In genomic region chr12:111687350-111688068, GRCm38 (mm10) we compare ENCODE assay signal across 7 mouse cellular contexts. TPM values are rescaled to one million over a fixed set of nuclear protein-coding genes. Genes with fewer than 3 reads are reported as not detected.
DNase-seq lines count a peak whose midpoint lies in the region; ATAC-seq and TF ChIP-seq lines count a peak whose summit lies in the region.

No protein-coding gene starts in this region.

- ATAC-seq in hindbrain, embryonic 13.5 days (ENCODE audit: low FRiP score) = peak; percentile 52
- ATAC-seq in monocyte, adult 5-6 weeks (replicated peaks; ENCODE audit: insufficient number of reproducible peaks, low FRiP score, low TSS enrichment, poor library complexity, severe bottlenecking) = no peak

- TF ChIP-seq POLR2A in olfactory bulb, adult 2 months (IDR thresholded peaks at IDR 0.05; ENCODE audit: insufficient read depth, low read depth, low read length) = no peak

- DNase-seq in adrenal gland, adult 8-10 months = peak; percentile 67
- peak; percentile 82 for DNase-seq in cerebellum, adult 11-12 months
- peak; percentile 66 to 76 for DNase-seq in gastrocnemius, adult 8-10 months (ENCODE audit: low spot score in 2 of 2)
- DNase-seq in left cerebral cortex, postnatal 36 days (ENCODE audit: low spot score in 2 of 2) = peak; percentile 63 to 69

- H3K27ac ChIP-seq in hindbrain, embryonic 13.5 days = peak overlapping the region; percentile 86
- H3K27ac ChIP-seq in olfactory bulb, adult 2 months (ENCODE audit: insufficient read depth, low read depth, low read length) = peak overlapping the region; percentile 97

- peaks cover 49% of the 10 kb centered on the region for H3K4me1 ChIP-seq in hindbrain, embryonic 13.5 days (replicated peaks)
- peaks cover 89% of the 10 kb centered on the region for H3K4me1 ChIP-seq in olfactory bulb, adult 2 months (ENCODE audit: control insufficient read depth, insufficient read depth, low read length)

- H3K9me3 ChIP-seq in hindbrain, embryonic 13.5 days = no peaks in the 10 kb centered on the region

- WGBS in hindbrain, embryonic 13.5 days = 12% methylated on average over 14 of the region's 14 CpGs
- WGBS in olfactory bulb, adult 2 months = 4% methylated on average over 14 of the region's 14 CpGs

- H3K9ac ChIP-seq in hindbrain, embryonic 13.5 days = peak overlapping the region; percentile 43

- intact Hi-C loops in left cerebral cortex, postnatal 36 days (cut with DNase I) = no loop called here

- 0 out of 2 replicates have a peak overlapping the region, but pooled peaks have one; percentile 1 for H3K4me2 ChIP-seq in hindbrain, embryonic 13.5 days

- H3K4me3 ChIP-seq in hindbrain, embryonic 13.5 days = no peak overlapping the region
- H3K4me3 ChIP-seq in olfactory bulb, adult 2 months (ENCODE audit: insufficient read depth, low read depth, low read length) = no peak overlapping the region

- TF ChIP-seq CTCF in olfactory bulb, adult 2 months (IDR thresholded peaks at IDR 0.05; ENCODE audit: insufficient read depth, low read depth, low read length) = no peak

- no peaks in the 10 kb centered on the region for H3K27me3 ChIP-seq in hindbrain, embryonic 13.5 days

- H3K36me3 ChIP-seq in hindbrain, embryonic 13.5 days = peaks cover 11% of the 10 kb centered on the region

RNA-seq across cellular contexts. Expression of gene Trmt61a, which starts 9.6 kb away (rescaled TPM):
- total RNA-seq in adrenal gland, adult 8-10 months (2022) = 10 to 100 TPM; 12.8 to 16.6 (median 16.0) TPM
- total RNA-seq in gastrocnemius, adult 8-10 months (2022) = 1 to 10 TPM; 2.1 to 2.7 (median 2.5) TPM
- 8.6 and 9.3 TPM in 2 replicates for polyA plus RNA-seq in hindbrain, embryonic 13.5 days (2015; fragmentation: Nextera tagmentation; extraction: Ambion mirVana)
- 10 to 100 TPM; 16.9 to 22.0 TPM for total RNA-seq in left cerebral cortex, postnatal 36 days (2021)
- not detected in 2 replicates for polyA plus RNA-seq in olfactory bulb, adult 2 months (2012; ENCODE audit: insufficient read depth, insufficient read length, low replicate concordance, missing spikeins)
- 2.2 to 2.7 TPM (median 2.5 TPM) in 3 replicates for total RNA-seq in monocyte, adult 5-6 weeks (2017)

RNA-seq across cellular contexts. Expression of gene Ckb, which starts 15.4 kb away (rescaled TPM):
- 100 to 1,000 TPM in 1 of 4 experiments, 10 to 100 TPM in 3; 50.3 to 118 (median 79.5) TPM for total RNA-seq in adrenal gland, adult 8-10 months (2022)
- total RNA-seq in gastrocnemius, adult 8-10 months (2022) = 1 to 10 TPM; 2.8 to 8.5 (median 5.7) TPM
- 1,675 and 1,703 TPM in 2 replicates for polyA plus RNA-seq in hindbrain, embryonic 13.5 days (2015; fragmentation: Nextera tagmentation; extraction: Ambion mirVana)
- total RNA-seq in left cerebral cortex, postnatal 36 days (2021) = 1,000 to 10,000 TPM; 1,681 to 2,044 TPM
- 210 and 316 TPM in 2 replicates for polyA plus RNA-seq in olfactory bulb, adult 2 months (2012; ENCODE audit: insufficient read depth, insufficient read length, low replicate concordance, missing spikeins)
- total RNA-seq in monocyte, adult 5-6 weeks (2017) = 21.5 to 39.0 TPM (median 37.5 TPM) in 3 replicates

RNA-seq across cellular contexts. Expression of gene Bag5, which starts 25.5 kb away (rescaled TPM):
- 10 to 100 TPM; 39.2 to 41.7 (median 40.0) TPM for total RNA-seq in adrenal gland, adult 8-10 months (2022)
- 10 to 100 TPM; 11.4 to 19.6 (median 16.3) TPM for total RNA-seq in gastrocnemius, adult 8-10 months (2022)
- polyA plus RNA-seq in hindbrain, embryonic 13.5 days (2015; fragmentation: Nextera tagmentation; extraction: Ambion mirVana) = 65.3 and 67.9 TPM in 2 replicates
- 10 to 100 TPM; 57.0 to 57.8 TPM for total RNA-seq in left cerebral cortex, postnatal 36 days (2021)
- polyA plus RNA-seq in olfactory bulb, adult 2 months (2012; ENCODE audit: insufficient read depth, insufficient read length, low replicate concordance, missing spikeins) = not detected in 2 replicates
- total RNA-seq in monocyte, adult 5-6 weeks (2017) = 37.2 to 42.3 TPM (median 41.6 TPM) in 3 replicates

RNA-seq across cellular contexts. Expression of gene Apopt1, which starts 25.6 kb away (rescaled TPM):
- 10 to 100 TPM; 65.7 to 82.3 (median 74.3) TPM for total RNA-seq in adrenal gland, adult 8-10 months (2022)
- total RNA-seq in gastrocnemius, adult 8-10 months (2022) = 10 to 100 TPM; 36.2 to 40.8 (median 38.9) TPM
- polyA plus RNA-seq in hindbrain, embryonic 13.5 days (2015; fragmentation: Nextera tagmentation; extraction: Ambion mirVana) = 55.1 and 62.1 TPM in 2 replicates
- total RNA-seq in left cerebral cortex, postnatal 36 days (2021) = 10 to 100 TPM; 39.8 to 41.6 TPM
- polyA plus RNA-seq in olfactory bulb, adult 2 months (2012; ENCODE audit: insufficient read depth, insufficient read length, low replicate concordance, missing spikeins) = not detected in 2 replicates
- total RNA-seq in monocyte, adult 5-6 weeks (2017) = 27.2 to 45.4 TPM (median 29.7 TPM) in 3 replicates

Comparison
In these comparisons a context has a peak if more than half of its experiments do, and no peak if none do; other contexts are left out.
1. RNA of gene Ckb, which starts 15.4 kb away (total RNA-seq): 1,681 to 2,044 TPM in left cerebral cortex, postnatal 36 days; 50.3 to 118 TPM in adrenal gland, adult 8-10 months, 21.5 to 39.0 TPM in monocyte, adult 5-6 weeks and 2.8 to 8.5 TPM in gastrocnemius, adult 8-10 months; every median in the first group is over 10 times any median in the second.
2. Peak in every context shown above with its lines, with median percentiles within 50 percentile points of each other: DNase-seq.